Mouse (Mus musculus): ENCODE measurements at regions not wholly inside any gene's neighbourhood (a gene's known extent, or its start where the extent isn't known, plus 50 kb on each side); places are given as distances from the start of the nearest gene placed in this dataset.

GRCm38 (mm10) chr1:45653248-45653647 lies 141.7 kb upstream of the Wdr75 start:
- TF ChIP-seq CTCF (IDR thresholded peaks at IDR 0.05), result no peak
- TF ChIP-seq EP300 (IDR thresholded peaks at IDR 0.05), result no peak
